Mouse (Mus musculus) embryonic facial prominence, embryonic 14.5 days (tissue): ENCODE measurements at regions not wholly inside any gene's neighbourhood (a gene's known extent, or its start where the extent isn't known, plus 50 kb on each side); places are given as distances from the start of the nearest gene placed in this dataset.
A peak's percentile ranks its signal among the peaks of the same experiment; 100 is the strongest.

ENCODE experiments used
- ATAC-seq: fragments of 200-750 bp; cut with Nextera tagmentation; 2 replicates; pipeline ENCODE4 v1.8.0; 2017; ENCODE audit warnings: low read depth, moderate number of reproducible peaks, moderate TSS enrichment
- DNase-seq: peaks from one replicate; pipeline ENCODE4 v3.0.0-alpha.2; 2015; ENCODE audit warnings: low spot score
- H3K27ac ChIP-seq: fragments of 300-500 bp; sonication (generic); replicated peaks from 2 replicates; pipeline ENCODE4 v1.5.1; 2014; ENCODE audit warnings: low read depth, mild to moderate bottlenecking, low read length, moderate library complexity
- H3K27me3 ChIP-seq: fragments of 300-500 bp; sonication (generic); replicated peaks from 2 replicates; pipeline ENCODE4 v1.6.1; 2014; ENCODE audit warnings: low read length; ENCODE audit not compliant: control insufficient read depth, insufficient read depth
- H3K36me3 ChIP-seq: fragments of 300-500 bp; sonication (generic); 2 replicates; pipeline ENCODE4 v1.6.1; 2014; ENCODE audit warnings: low read length, mixed read lengths; ENCODE audit not compliant: control insufficient read depth, insufficient read depth
- H3K4me1 ChIP-seq: fragments of 300-500 bp; sonication (generic); 2 replicates; pipeline ENCODE4 v1.6.1; 2014; ENCODE audit warnings: antibody characterized with exemption, low read length; ENCODE audit not compliant: control insufficient read depth, insufficient read depth
- H3K4me2 ChIP-seq: fragments of 300-500 bp; sonication (generic); 2 replicates; pipeline ENCODE4 v1.6.1; 2014; ENCODE audit warnings: low read depth, mild to moderate bottlenecking, low read length, moderate library complexity, mixed read lengths
- H3K4me3 ChIP-seq: fragments of 300-500 bp; sonication (generic); 2 replicates; pipeline ENCODE4 v1.5.1; 2014; ENCODE audit warnings: low read depth, mild to moderate bottlenecking, low read length
- H3K9ac ChIP-seq: fragments of 300-500 bp; sonication (generic); 2 replicates; pipeline ENCODE4 v1.6.1; 2014; ENCODE audit warnings: low read depth, mild to moderate bottlenecking, low read length, moderate library complexity, mixed read lengths
- H3K9me3 ChIP-seq: fragments of 300-500 bp; sonication (generic); 2 replicates; pipeline ENCODE4 v1.6.1; 2016; ENCODE audit warnings: low read length; ENCODE audit not compliant: control insufficient read depth
- WGBS: fragments of 180-500 bp; shearing (Covaris S2); extraction: QIAGEN DNeasy Blood & Tissue Kit; methylation state at CpG from one replicate; pipeline ENCODE4 v1.1.7; 2014; 5-methylcytosine and 5-hydroxymethylcytosine counted together

DNA sequence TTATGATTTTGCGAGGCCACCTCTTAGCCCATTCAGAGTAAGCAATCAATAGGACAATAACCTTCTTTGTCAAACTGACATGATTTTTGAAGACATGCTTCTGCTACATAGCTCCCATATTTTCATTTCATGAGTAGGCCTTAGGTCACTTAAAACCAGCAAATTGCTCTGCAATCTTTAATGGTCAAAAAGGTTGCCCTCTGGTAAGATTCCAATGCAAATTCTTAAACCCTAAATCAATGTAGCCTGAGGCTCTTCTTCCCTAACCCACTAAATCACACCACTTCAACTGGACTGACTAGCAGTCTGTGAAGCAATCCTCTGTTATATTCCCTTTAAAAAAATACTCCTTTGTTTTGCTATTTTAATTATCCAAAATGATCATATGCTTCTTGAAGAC is 1359.0 kb upstream of the Nudt12 start:
- ATAC-seq (no peak), DNase-seq (no peak)
- Histone ChIP-seq H3K4me1 (no peaks in the 10 kb centered on the region), H3K9ac (no peak overlapping the region), H3K27ac (no peak overlapping the region), H3K36me3 (no peaks in the 10 kb centered on the region), H3K27me3 (no peaks in the 10 kb centered on the region), H3K9me3 (no peaks in the 10 kb centered on the region), H3K4me2 (no peak overlapping the region), H3K4me3 (no peak overlapping the region)
- WGBS = 73% methylated on average over 1 of the region's 1 CpGs

DNA sequence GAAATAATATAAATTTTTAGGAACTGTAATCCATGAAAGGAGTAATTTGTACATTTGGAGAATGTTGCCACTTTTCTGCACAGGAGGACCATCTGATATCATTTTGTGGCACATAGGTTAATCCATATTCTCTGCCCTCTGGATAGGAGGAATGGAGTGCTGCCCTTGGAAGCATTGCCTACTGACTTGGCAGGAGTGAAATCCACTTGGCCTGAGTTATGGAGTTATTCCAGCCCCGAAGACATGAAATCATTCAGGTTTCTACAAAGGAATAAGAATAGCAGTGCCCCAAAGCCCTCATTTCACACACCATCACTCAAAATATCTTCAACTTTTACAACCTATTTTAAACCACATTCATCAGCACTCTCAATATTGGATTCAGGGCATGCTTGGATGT is 1342.2 kb upstream of the Nudt12 start:
- Histone ChIP-seq H3K9me3 (no peaks in the 10 kb centered on the region), H3K27me3 (no peaks in the 10 kb centered on the region), H3K9ac (no peak overlapping the region), H3K4me3 (no peak overlapping the region), H3K4me1 (no peaks in the 10 kb centered on the region), H3K36me3 (no peaks in the 10 kb centered on the region), H3K4me2 (no peak overlapping the region), H3K27ac (no peak overlapping the region)
- no peak for DNase-seq
- no peak for ATAC-seq
- WGBS = 80% methylated on average over 1 of the region's 1 CpGs

DNA sequence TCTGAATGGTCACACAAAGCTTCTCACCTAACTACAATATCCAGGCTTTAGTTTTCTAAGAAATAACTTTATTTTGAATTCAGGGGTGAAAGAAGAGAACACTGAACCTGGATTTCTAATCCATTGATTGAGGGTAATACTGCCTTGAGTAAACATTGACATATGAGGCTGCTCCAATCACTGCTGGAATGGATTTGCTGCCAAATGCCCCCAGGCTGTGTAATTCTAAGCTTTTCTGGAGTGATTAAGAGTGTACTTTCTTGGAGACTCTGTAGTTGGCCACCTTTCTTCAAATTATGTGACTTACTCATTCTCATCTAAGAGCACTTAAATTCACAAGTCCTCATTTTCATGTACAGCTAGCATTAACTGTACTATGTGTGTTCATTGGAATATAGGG is 1331.5 kb upstream of the Nudt12 start:
- H3K27me3 ChIP-seq = no peaks in the 10 kb centered on the region
- peaks cover 7% of the 10 kb centered on the region; the same call in 1 of the 2 replicates for H3K9me3 ChIP-seq
- H3K4me1 ChIP-seq = no peaks in the 10 kb centered on the region
- H3K9ac ChIP-seq = no peak overlapping the region
- DNase-seq = peak; percentile 56
- peak; percentile 79 for ATAC-seq
- no peak overlapping the region for H3K27ac ChIP-seq
- H3K4me3 ChIP-seq = no peak overlapping the region
- H3K36me3 ChIP-seq = no peaks in the 10 kb centered on the region
- no peak overlapping the region for H3K4me2 ChIP-seq

DNA sequence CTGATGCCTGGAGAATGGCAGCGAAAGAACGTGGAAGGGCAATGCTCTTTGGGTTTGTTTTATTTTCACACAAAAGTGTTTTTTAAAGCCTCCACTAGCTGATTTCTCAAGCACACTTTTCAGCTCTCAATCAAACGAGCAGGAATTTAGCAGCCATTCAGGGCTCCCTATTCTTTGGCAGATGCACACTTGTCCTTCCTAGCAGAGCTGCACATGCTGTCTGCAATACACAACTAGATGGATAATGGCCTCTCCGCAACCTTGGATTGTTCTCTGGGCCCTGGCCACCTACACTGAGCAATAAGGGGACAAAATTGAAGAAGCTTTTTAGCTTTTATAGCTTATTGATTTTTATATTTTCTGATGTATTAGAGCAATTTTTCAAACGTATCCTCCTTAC is 1324.5 kb upstream of the Nudt12 start:
- 73% methylated on average over 5 of the region's 5 CpGs for whole genome bisulfite sequencing
- H3K4me3 ChIP-seq = no peak overlapping the region
- H3K9ac ChIP-seq = no peak overlapping the region
- H3K4me2 ChIP-seq = no peak overlapping the region
- DNase-seq (no peak), ATAC-seq (no peak)
- H3K9me3 ChIP-seq = peaks cover 7% of the 10 kb centered on the region; the same call in 1 of the 2 replicates
- no peaks in the 10 kb centered on the region for H3K4me1 ChIP-seq
- no peak overlapping the region for H3K27ac ChIP-seq
- no peaks in the 10 kb centered on the region for H3K36me3 ChIP-seq
- H3K27me3 ChIP-seq = no peaks in the 10 kb centered on the region

DNA sequence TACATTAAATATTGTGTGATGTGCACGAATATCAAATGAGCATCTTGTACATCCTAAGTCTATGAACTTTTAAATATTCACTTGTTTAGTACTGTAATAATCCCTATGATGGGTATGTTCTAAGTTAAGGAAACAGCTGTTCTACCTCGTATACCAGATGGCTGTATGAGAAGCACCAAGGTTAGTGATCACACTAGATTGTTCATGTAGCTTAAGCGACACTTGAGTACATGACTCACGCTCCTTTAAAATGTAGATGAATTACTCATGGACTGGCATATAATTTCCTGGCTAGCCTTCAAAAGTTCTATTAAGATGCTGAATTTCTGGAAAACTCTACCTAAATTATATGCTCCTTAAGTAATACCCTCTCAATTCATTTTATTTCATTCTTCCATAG is 1307.9 kb upstream of the Nudt12 start:
- no peaks in the 10 kb centered on the region for H3K36me3 ChIP-seq
- DNase-seq = no peak
- no peaks in the 10 kb centered on the region for H3K9me3 ChIP-seq
- no peak overlapping the region for H3K27ac ChIP-seq
- no peak overlapping the region for H3K9ac ChIP-seq
- no peak overlapping the region for H3K4me3 ChIP-seq
- no peak overlapping the region for H3K4me2 ChIP-seq
- no peaks in the 10 kb centered on the region for H3K27me3 ChIP-seq
- ATAC-seq = no peak
- H3K4me1 ChIP-seq = no peaks in the 10 kb centered on the region
- 85% methylated on average over 4 of the region's 4 CpGs for WGBS
